Mouse (Mus musculus): ENCODE measurements around the gene Vmn2r99. TPM values are rescaled to one million over a fixed set of nuclear protein-coding genes. Genes with fewer than 3 reads are reported as not detected.

Gene Vmn2r99
- not detected in 2 replicates for polyA plus RNA-seq (2012; rRNA removed)

GRCm38 (mm10) chr17:19361649-19362048, at the start of gene Vmn2r99:
TSS of gene Vmn2r99 (plus strand) at chr17:19361949.

Other genes starting within 250 kb of the Vmn2r99 start
- not detected in 2 replicates for gene Vmn2r100, start 142.8 kb downstream of the Vmn2r99 start, polyA plus RNA-seq (2012; rRNA removed)
- gene Vmn2r101, start 215.3 kb downstream of the Vmn2r99 start, polyA plus RNA-seq (2012; rRNA removed): not detected in 2 replicates

Measured in ovary, adult 2 months (tissue).